Mouse (Mus musculus): ENCODE data around the gene Fam216a.

- TF ChIP-seq POLR2A (IDR thresholded peaks at IDR 0.05; ENCODE audit: borderline replicate concordance, low read depth, low read length): no peak
- TF ChIP-seq CTCF (IDR thresholded peaks at IDR 0.05; ENCODE audit: low read depth, low read length): no peak
Observed at GRCm38 (mm10) chr5:122402772-122403171, 30.6 kb upstream of the Fam216a start.
